Mouse (Mus musculus): ENCODE measurements around the gene Acad10. TPM values are rescaled to one million over a fixed set of nuclear protein-coding genes. Genes with fewer than 3 reads are reported as not detected.
"Not testable (repeated sequence)": the region's sequence is repeated elsewhere in the genome, so short reads cannot be mapped to it uniquely, and the experiment has no call there.

Acad10 gene
- 1 to 10 TPM; 4.0 to 5.3 TPM for total RNA-seq (2021)

DNA sequence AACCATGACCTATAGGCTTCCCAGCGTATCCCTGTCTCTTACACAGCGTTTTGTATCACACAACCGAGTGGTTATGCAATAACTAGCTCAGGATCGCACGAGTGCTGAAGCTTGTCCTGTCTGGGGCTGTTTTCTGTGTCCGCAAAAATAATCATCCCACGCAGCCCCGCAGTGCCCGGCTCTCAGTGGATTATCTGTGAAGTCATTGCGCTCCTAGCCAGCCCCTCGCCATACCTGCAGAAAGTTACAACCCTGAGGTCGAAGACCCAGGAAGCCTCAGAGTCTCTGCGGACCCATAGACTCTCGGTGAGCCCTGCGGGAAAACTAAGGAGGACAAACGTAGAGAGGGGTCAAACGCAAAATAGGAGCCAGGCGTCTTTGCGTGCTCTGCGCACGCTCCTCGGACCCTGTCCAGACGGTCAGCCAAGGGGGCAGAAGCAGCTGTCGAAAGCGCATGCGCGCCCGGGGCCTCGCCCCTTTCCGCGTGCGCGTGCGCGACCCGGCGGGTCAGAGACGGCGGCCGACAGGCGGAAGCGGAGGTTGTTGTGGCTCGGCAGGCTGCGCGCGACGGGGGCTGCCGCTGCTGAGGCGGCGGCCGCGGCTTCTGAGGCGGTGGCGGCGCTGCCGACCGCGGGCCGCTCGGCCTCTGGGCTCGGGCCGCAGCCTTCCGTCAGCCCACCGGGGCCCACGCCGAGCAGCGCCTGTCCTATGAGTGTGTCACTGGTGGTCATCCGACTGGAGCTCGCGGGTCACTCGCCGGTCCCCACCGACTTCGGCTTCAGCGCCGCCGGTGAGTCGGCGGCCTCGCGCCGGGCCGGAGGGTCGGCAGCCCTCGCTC, at the start of gene Acad10, which contains the start of gene Brap:
Acad10 (minus strand) TSS at position 456 of the 838 bp plus-strand sequence.
Brap (plus strand) TSS at position 505 of the 838 bp plus-strand sequence.
- intact Hi-C loops (cut with DNase I) = loop anchor here (2.0 kb wide), 1 partner anchor 51 kb away; the partner anchor contains the start of gene Atxn2
- DNase-seq (ENCODE audit: low spot score in 2 of 2) = peak; percentile 96 to 97

- no peak for DNase-seq (ENCODE audit: low spot score in 2 of 2)
- intact Hi-C loops (cut with DNase I) = no loop called here
These were observed 44.4 kb upstream of the Acad10 start for GRCm38 (mm10) chr5:121704512-121705248.

DNA sequence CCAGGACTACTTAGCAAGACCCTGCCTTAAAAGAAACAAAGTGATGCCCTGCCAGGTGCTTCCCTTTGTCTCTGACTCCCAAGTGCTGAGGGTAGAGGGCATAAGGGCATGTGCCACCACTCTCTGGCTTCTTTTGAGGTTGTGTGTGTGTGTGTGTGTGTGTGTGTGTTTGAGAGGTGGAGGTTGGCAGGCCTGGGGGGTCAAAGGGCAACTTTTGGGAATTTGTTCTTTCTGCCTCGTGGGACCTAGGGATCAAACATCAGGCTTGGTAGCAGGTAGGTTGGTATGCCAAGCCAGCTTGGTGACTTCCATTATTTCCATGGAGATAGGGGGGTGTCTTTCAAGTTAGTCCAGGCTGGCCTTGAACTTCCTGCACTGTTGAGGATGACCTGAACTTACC, 43.0 kb upstream of the Acad10 start:
- DNase-seq (ENCODE audit: low spot score in 2 of 2) = no peak

DNA sequence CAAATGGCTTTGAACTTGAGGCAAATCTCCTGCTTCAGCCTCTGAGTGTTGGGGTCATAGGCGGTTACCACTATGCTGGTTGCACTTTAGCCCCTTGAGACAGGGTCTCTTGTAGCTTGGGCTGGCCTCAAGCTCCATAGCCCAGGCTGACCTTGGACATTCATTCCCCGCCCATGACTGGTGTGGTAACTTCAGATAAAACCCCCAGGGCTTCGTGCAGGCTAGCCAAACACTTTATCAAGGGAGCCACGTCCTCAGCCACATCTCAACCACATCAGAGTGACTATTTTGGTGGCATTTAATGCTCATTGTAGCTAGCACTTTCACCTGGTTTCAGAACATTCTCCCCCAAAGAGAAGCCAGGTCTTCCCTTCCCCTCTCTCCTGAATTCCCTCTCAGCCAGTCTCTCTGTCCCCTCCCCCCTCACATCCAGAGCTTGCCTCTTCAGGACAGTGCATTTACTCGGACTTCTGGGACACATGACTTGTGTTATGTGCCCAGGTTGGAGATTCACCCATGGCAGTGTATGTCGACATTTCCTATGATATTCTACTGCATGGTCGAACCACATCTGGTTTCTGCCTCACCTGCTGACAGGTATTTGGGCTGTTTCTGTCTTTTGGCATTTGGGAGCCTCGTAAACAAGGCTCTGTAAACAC, 40.9 kb upstream of the Acad10 start:
- DNase-seq (ENCODE audit: low spot score in 2 of 2) = no peak
- intact Hi-C loops (cut with DNase I) = no loop called here

More for the DNA sequence above, 43.0 kb upstream of the Acad10 start:
- intact Hi-C loops (cut with DNase I) = no loop called here

DNA sequence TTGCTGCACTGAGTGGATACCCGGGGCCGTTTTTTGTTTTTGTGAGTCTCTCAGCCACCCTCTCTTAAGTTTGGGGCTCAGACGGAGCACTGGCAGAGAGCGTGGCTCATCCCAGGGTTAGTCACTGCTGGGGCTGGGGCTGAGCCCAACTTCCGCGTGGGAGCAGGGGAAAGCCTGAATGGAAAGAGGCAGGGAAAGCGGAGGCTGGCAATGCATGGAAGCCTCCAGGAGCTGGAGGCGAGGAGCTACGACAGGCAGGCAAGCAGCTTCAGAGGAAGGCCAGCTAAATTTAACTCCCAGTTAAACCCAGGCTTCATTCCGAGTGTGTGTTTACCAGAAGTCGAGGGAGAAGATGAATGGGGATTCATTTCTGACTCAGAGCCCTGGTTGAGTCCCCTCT, 40.2 kb upstream of the Acad10 start:
- DNase-seq (ENCODE audit: low spot score in 2 of 2) = peak; percentile 79 to 83
- intact Hi-C loops (cut with DNase I) = no loop called here

DNA sequence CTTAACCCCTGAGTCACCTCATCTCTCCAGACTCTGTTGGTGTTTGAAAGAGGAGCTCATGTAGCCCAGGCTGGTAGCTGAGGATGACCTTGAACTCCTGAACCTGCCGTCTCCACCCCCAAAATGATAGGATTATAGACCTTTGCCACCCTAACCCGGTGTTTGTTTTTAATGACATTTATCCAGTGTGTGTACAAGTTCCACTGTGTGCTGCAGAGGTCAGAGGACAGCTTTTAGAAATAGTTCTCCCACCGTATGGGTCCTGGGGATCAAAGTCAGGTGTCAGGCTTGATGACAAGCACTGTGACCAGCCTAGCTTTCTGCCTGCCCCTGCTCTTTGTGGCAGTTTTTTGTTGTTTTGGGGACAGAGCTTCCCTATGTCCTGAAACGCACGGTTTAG, 39.6 kb upstream of the Acad10 start:
- intact Hi-C loops (cut with DNase I) = no loop called here
- no peak for DNase-seq (ENCODE audit: low spot score in 2 of 2)

DNA sequence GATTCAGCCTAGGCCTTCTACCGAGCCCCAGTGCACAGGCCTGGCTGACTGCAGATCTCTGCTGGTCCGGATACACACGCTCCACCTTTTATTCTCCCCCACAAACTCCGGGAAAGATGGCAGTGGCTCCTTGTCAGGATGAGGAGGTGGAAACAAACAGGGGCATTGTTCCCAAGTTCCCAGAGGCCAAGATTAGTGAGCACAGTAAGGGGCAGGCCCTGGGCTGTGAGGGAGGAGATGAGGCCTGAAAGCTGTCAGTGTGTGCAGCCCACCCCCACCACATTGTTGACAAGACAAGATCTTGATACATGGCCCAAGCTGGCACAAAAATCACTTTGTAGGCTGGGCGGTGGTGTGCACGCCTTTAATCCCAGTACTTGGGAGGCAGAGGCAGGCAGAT, 36.4 kb upstream of the Acad10 start:
- no peak for DNase-seq (ENCODE audit: low spot score in 2 of 2)
- intact Hi-C loops (cut with DNase I) = no loop called here

- DNase-seq (ENCODE audit: low spot score in 2 of 2) = no peak
- intact Hi-C loops (cut with DNase I) = no loop called here
These were observed 32.6 kb upstream of the Acad10 start for GRCm38 (mm10) chr5:121692897-121693296.

DNA sequence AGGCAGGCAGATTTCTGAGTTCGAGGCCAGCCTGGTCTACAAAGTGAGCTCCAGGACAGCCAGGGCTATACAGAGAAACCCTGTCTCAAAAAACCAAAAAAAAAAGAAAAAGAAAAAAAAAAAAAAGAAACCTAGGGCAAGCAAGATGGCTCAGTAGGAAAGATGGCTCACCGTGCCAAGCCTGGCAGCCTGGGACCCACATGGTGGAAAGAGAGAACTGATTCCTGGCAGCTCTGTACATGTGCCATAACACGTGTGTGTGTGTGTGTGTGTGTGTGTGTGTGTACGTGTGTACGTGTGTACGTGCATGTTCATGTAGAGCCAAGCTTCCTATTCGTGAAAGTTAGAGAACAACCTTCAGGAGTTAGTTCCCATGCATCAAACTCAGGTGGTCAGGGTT, 31.1 kb upstream of the Acad10 start:
- DNase-seq (ENCODE audit: low spot score in 2 of 2); intact Hi-C loops (cut with DNase I): not testable (repeated sequence)

GRCm38 (mm10) chr5:121690482-121691211, 30.3 kb upstream of the Acad10 start:
- intact Hi-C loops (cut with DNase I) = no loop called here

GRCm38 (mm10) chr5:121686113-121686898, 26.0 kb upstream of the Acad10 start:
- intact Hi-C loops (cut with DNase I) = no loop called here
- DNase-seq (ENCODE audit: low spot score in 2 of 2) = no peak

More at GRCm38 (mm10) chr5:121690482-121691211, 30.3 kb upstream of the Acad10 start:
- DNase-seq (ENCODE audit: low spot score in 2 of 2) = no peak

GRCm38 (mm10) chr5:121685495-121685894, 25.2 kb upstream of the Acad10 start:
- no peak for DNase-seq (ENCODE audit: low spot score in 2 of 2)
- intact Hi-C loops (cut with DNase I) = no loop called here

- intact Hi-C loops (cut with DNase I) = no loop called here
- no peak for DNase-seq (ENCODE audit: low spot score in 2 of 2)
These were observed 21.9 kb upstream of the Acad10 start for GRCm38 (mm10) chr5:121682250-121682649.

DNA sequence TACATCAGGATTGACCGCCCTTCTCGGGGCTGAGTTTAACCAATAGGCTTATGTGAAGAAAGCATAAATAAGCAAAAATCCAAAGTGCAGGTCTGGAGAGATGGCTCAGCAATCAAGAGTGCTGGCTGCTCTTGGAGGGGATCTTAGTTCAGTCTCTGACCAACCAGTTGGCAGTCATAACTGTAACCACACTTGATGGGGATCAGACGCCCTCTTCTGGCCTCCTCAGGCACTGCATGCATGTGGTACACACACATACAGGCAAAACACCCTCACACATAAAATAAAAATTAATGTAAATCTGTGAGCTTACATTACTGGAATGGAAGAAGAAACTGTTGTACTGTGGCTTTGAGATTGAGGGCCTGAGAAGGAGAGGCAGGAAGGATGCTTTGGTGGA, 10.1 kb upstream of the Acad10 start:
- intact Hi-C loops (cut with DNase I) = no loop called here

GRCm38 (mm10) chr5:121668411-121668810, 8.1 kb upstream of the Acad10 start:
- intact Hi-C loops (cut with DNase I) = no loop called here
- no peak for DNase-seq (ENCODE audit: low spot score in 2 of 2)

More for the DNA sequence above, 10.1 kb upstream of the Acad10 start:
- no peak for DNase-seq (ENCODE audit: low spot score in 2 of 2)

DNA sequence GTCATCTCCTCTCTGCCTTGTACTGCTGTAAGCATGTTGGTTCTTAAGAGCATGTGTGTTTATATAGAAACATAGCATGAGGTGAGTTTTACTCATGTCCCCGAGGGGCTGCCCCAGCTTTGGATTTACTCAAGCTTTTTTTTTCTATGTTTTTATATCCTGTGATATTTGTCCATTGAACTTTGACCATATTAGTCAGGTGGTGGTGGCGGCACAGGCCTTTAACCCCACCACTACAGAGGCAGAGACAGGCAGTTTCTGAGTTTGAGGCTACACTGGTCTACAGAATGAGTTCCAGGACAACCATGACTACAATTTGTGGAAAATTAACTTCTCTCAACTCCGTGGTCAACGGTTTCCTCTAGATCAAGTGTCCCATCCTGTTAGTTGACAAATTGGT, 6.8 kb upstream of the Acad10 start:
- intact Hi-C loops (cut with DNase I) = no loop called here
- DNase-seq (ENCODE audit: low spot score in 2 of 2) = no peak

GRCm38 (mm10) chr5:121664971-121665370, 4.7 kb upstream of the Acad10 start:
- intact Hi-C loops (cut with DNase I) = no loop called here
- DNase-seq (ENCODE audit: low spot score in 2 of 2) = no peak

- intact Hi-C loops (cut with DNase I) = no loop called here
- no peak for DNase-seq (ENCODE audit: low spot score in 2 of 2)
These were observed 3.8 kb upstream of the Acad10 start for GRCm38 (mm10) chr5:121664078-121664477.

GRCm38 (mm10) chr5:121663456-121663855, 3.1 kb upstream of the Acad10 start:
- no peak for DNase-seq (ENCODE audit: low spot score in 2 of 2)
- intact Hi-C loops (cut with DNase I) = no loop called here
